Mouse (Mus musculus): ENCODE data around the gene Olfr1056.

DNA sequence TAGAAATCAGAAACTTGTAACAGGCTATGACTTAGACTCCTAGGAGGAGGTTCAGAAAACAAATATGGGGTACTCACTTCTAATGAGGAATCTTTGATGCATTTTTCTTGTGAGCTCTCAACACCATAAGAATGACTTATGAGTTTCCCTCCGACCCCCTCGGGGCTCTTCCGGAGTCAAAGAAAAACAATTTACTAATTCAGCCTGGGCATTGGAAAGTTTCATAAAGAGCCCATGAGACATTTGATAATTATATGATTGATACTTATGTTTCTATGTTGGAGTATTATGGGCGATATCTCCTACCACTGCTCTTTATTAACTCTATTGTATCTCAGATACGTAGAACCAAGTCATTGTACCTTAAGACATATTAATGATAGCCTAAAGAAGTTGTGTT, 12.1 kb downstream of the Olfr1056 start, which contains the start of gene Olfr1055:
- TF ChIP-seq CTCF (IDR thresholded peaks at IDR 0.05; ENCODE audit: low read depth, low read length): no peak
- no peak for TF ChIP-seq POLR2A (IDR thresholded peaks at IDR 0.05; ENCODE audit: extremely low read depth, insufficient read depth, low read length)

All from liver, adult 2 months (tissue).